Mouse (Mus musculus) testis, adult 2 months (tissue): ENCODE measurements around the gene Clec2e. TPM values are rescaled to one million over a fixed set of nuclear protein-coding genes. Genes with fewer than 3 reads are reported as not detected.
"Not testable (repeated sequence)": the region's sequence is repeated elsewhere in the genome, so short reads cannot be mapped to it uniquely, and the experiment has no call there.

Experiments used
- H3K27ac ChIP-seq: fragments of 200-500 bp; 2 replicates; pipeline ENCODE4 v1.5.1; 2012; ENCODE audit warnings: low read depth, low read length; ENCODE audit not compliant: control insufficient read depth, insufficient read depth
- H3K27me3 ChIP-seq: fragments of 200-500 bp; 2 replicates; pipeline ENCODE4 v1.6.1; 2012; ENCODE audit warnings: mild to moderate bottlenecking, low read length, moderate library complexity; ENCODE audit not compliant: control insufficient read depth, insufficient read depth
- H3K36me3 ChIP-seq: fragments of 200-500 bp; 2 replicates; pipeline ENCODE4 v1.6.1; 2012; ENCODE audit warnings: mild to moderate bottlenecking, low read length; ENCODE audit not compliant: control insufficient read depth, insufficient read depth
- H3K4me1 ChIP-seq: fragments of 200-500 bp; 2 replicates; pipeline ENCODE4 v1.6.1; 2012; ENCODE audit warnings: low read length; ENCODE audit not compliant: control insufficient read depth, insufficient read depth
- H3K4me3 ChIP-seq: fragments of 200-500 bp; 2 replicates; pipeline ENCODE4 v1.5.1; 2012; ENCODE audit warnings: low read depth, mild to moderate bottlenecking, low read length, moderate library complexity, mixed read lengths; ENCODE audit not compliant: control insufficient read depth
- CTCF ChIP-seq: fragments of 200-500 bp; IDR thresholded peaks from 2 replicates; pipeline ENCODE4 v1.5.1; 2012; ENCODE audit warnings: low read depth, mild to moderate bottlenecking, inconsistent platforms, low read length, moderate library complexity; ENCODE audit not compliant: control insufficient read depth, insufficient read depth, insufficient replicate concordance
- POLR2A ChIP-seq: fragments of 200-500 bp; IDR thresholded peaks from 2 replicates; pipeline ENCODE4 v1.6.1; 2012; ENCODE audit warnings: low read depth, mild to moderate bottlenecking, inconsistent platforms, low read length, moderate library complexity; ENCODE audit not compliant: control insufficient read depth
- polyA plus RNA-seq: library from polyadenylated mRNA; depleted of rRNA; stranded (reverse); fragments of >200 nt; gene quantifications from 2 replicates; pipeline ENCODE4 v1.2.3, GENCODE M21; 2012

Gene Clec2e
- polyA plus RNA-seq, 1 experiment = not detected

DNA sequence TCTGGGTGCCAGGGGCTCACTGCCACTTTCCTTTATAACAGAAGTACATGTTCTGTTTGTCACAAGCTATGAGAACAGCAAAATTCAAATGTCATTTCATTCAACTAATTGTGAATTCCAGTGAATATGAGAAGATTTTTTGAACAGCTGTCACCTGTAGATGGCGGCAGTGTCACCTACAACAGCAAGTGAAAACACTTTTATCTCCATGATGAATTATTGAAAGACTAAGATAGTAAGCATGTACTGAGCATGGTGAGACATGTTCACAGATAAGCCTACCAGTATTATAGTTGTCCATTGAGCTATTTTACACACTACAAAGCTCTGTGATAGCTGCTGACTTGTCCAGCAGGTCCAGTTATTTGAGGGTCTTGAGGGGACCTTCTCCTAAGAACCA is 12.6 kb downstream of the Clec2e start:
- no peaks in the 10 kb centered on the region for H3K4me1 ChIP-seq

DNA sequence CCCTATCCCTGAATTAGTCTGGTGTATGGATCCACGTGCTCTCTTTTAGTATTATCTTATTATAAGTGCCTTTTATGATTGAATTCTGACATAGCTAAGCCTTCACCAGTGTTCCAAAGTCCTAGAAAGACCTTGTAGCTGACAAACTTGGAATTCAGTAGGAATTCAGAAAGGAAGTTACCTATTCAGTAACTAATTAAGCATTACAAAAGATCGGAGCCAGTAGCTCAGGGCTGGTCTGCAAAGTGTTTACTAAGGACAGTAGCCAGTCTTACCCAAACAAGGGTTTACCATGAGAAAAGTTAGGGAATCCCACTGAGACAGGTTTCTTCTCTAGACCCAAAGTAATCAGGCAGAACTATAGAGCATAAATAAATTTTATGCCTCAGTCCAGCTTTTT is 14.7 kb downstream of the Clec2e start:
- not testable (repeated sequence) for H3K4me3 ChIP-seq

More for the DNA sequence above, 12.6 kb downstream of the Clec2e start:
- Histone ChIP-seq H3K27me3 (no peaks in the 10 kb centered on the region), H3K4me3 (no peak overlapping the region), H3K27ac (no peak overlapping the region), H3K36me3 (no peaks in the 10 kb centered on the region)
- no peak for TF ChIP-seq POLR2A
- TF ChIP-seq CTCF = no peak

GRCm38 (mm10) chr6:129085098-129085497 is 15.6 kb downstream of the Clec2e start:
- no peak for TF ChIP-seq CTCF
- TF ChIP-seq POLR2A = no peak
- no peak overlapping the region for H3K27ac ChIP-seq

More for the DNA sequence above, 14.7 kb downstream of the Clec2e start:
- H3K4me1 ChIP-seq, H3K27ac ChIP-seq, H3K36me3 ChIP-seq, H3K27me3 ChIP-seq: not testable (repeated sequence)

DNA sequence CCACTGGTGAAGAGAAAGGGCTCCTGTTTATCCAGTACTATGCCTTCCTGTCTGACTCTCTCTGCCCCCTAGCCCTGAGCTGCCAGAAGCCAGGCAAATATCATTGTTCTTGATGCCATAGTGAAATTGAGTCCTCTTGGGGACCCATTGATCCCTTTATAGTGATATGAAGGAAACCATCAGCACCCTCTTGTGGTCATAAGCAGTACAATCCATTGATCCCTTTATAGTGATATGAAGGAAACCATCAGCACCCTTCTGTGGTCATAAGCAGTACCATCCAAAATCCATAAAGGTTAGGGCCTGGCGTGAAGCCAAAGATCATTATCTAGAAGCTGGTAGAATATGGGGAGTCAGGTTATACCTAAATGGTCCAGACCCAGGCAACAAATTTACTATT is 33.7 kb downstream of the Clec2e start:
- no peaks in the 10 kb centered on the region for H3K4me1 ChIP-seq
- TF ChIP-seq POLR2A = no peak
- TF ChIP-seq CTCF = no peak
- no peak overlapping the region for H3K27ac ChIP-seq
- H3K36me3 ChIP-seq = no peaks in the 10 kb centered on the region
- no peaks in the 10 kb centered on the region for H3K27me3 ChIP-seq
- H3K4me3 ChIP-seq = no peak overlapping the region

More at GRCm38 (mm10) chr6:129085098-129085497, 15.6 kb downstream of the Clec2e start:
- H3K36me3 ChIP-seq = no peaks in the 10 kb centered on the region
- no peaks in the 10 kb centered on the region for H3K27me3 ChIP-seq
- H3K4me1 ChIP-seq = no peaks in the 10 kb centered on the region
- H3K4me3 ChIP-seq = no peak overlapping the region

DNA sequence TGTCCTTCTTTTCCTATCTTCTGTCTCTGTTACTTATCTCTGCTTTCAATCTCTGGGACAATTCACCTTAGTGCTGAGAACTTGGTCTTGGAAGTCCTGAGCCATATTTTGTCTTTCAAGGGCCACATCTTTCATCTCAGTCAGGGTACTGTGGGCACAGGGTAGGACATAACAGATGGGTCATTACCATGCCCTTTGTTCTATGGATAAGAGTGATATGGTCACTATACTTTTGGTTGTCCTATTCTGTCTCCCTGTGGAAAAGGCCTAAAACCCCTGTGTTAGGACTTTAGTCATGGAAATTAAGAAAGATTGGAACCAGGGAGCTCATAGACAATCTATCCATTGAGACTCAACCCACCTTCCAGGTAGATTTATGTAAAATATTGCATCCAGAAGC is 34.2 kb downstream of the Clec2e start:
- TF ChIP-seq CTCF (no peak), POLR2A (no peak)
- Histone ChIP-seq H3K27me3 (no peaks in the 10 kb centered on the region), H3K4me3 (no peak overlapping the region), H3K36me3 (no peaks in the 10 kb centered on the region), H3K27ac (no peak overlapping the region), H3K4me1 (no peaks in the 10 kb centered on the region)

DNA sequence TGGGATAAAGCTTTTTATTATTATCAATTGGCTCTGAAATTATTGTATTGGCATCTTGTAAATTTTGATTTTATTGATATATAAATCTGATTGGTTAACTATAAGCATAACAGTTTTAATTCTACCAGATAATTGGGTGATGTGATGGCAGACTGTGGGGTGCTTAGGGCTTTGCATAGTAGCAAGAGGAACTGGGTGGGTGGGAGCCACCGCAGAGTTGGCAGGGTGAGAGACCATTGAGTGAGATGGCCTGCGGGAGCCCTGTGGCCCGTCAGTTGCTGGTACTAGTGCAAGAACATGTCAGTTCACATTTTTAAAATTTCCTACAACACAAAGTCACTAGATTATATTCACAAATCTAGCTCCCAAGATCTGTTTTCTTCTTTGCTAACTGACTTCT is 34.9 kb downstream of the Clec2e start:
- no peak for TF ChIP-seq POLR2A
- H3K27me3 ChIP-seq = no peaks in the 10 kb centered on the region
- H3K36me3 ChIP-seq = no peaks in the 10 kb centered on the region
- no peaks in the 10 kb centered on the region for H3K4me1 ChIP-seq
- H3K27ac ChIP-seq = no peak overlapping the region
- H3K4me3 ChIP-seq = no peak overlapping the region

- no peak for TF ChIP-seq POLR2A
- no peak for TF ChIP-seq CTCF
- Histone ChIP-seq H3K36me3 (no peaks in the 10 kb centered on the region), H3K4me1 (no peaks in the 10 kb centered on the region), H3K27me3 (no peaks in the 10 kb centered on the region), H3K4me3 (no peak overlapping the region), H3K27ac (no peak overlapping the region)
Measured at GRCm38 (mm10) chr6:129065407-129065806, 35.3 kb downstream of the Clec2e start.

DNA sequence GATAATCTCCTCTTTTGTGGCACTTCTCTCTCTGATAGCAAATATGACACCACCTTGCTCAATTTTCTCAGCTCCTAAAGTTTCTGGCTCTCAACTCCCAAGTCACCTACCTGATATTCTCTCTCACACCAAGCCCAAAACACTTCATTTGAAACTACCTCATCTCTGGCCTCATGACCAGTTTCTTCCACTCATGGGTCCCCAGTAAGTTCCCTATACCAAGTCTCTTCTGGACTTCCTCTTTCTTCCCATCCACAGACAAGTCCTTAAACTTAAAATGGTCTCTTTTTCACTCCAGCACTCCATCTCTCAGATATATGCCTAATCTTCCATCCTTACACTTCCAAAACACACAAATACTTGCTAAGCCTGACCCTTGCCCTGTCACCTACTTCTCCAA is 42.7 kb downstream of the Clec2e start:
- no peak overlapping the region for H3K27ac ChIP-seq
- H3K36me3 ChIP-seq = no peaks in the 10 kb centered on the region
- H3K4me3 ChIP-seq = no peak overlapping the region
- no peak for TF ChIP-seq POLR2A
- no peak for TF ChIP-seq CTCF
- H3K4me1 ChIP-seq = no peaks in the 10 kb centered on the region
- H3K27me3 ChIP-seq = no peaks in the 10 kb centered on the region
